Mouse (Mus musculus) granulocyte monocyte progenitor cell, adult 5-6 weeks (primary cell): ENCODE data around the gene Tspyl2. TPM values are rescaled to one million over a fixed set of nuclear protein-coding genes. Genes with fewer than 3 reads are reported as not detected.
"Not testable (repeated sequence)": the region's sequence is repeated elsewhere in the genome, so short reads cannot be mapped to it uniquely, and the experiment has no call there.

ENCODE experiments used
- ATAC-seq: replicated peaks from 2 replicates; pipeline ENCODE4 v1.8.0; 2016; ENCODE audit warnings: mild to moderate bottlenecking, moderate TSS enrichment, inconsistent platforms; ENCODE audit not compliant: poor library complexity, severe bottlenecking
- total RNA-seq, 2 experiments: library from RNA; stranded (forward) in 1 of 2; stranded (reverse) in 1 of 2; fragments of 200-712, 200-1000 nt in 1 of 2; fragments of >200 nt in 1 of 2; fragmentation: Nextera tagmentation in 1 of 2; gene quantifications; 2 replicates each; pipeline ENCODE4 v1.2.3; 2014 to 2017

Gene Tspyl2
- total RNA-seq (2014; fragmentation: Nextera tagmentation) (10.9 and 11.2 TPM in 2 replicates), total RNA-seq (2017) (19.4 and 21.4 TPM in 2 replicates)

GRCm38 (mm10) chrX:152342358-152342901 is at the start of gene Tspyl2:
Tspyl2 (minus strand) TSS chrX:152342425.
- peak; percentile 96 for ATAC-seq

GRCm38 (mm10) chrX:152368397-152369273 is 26.4 kb upstream of the Tspyl2 start, which contains the start of gene Gpr173:
Gpr173 (minus strand) TSS chrX:152368704.
- no peak for ATAC-seq

GRCm38 (mm10) chrX:152368054-152368396 is 25.8 kb upstream of the Tspyl2 start:
- ATAC-seq, result no peak

DNA sequence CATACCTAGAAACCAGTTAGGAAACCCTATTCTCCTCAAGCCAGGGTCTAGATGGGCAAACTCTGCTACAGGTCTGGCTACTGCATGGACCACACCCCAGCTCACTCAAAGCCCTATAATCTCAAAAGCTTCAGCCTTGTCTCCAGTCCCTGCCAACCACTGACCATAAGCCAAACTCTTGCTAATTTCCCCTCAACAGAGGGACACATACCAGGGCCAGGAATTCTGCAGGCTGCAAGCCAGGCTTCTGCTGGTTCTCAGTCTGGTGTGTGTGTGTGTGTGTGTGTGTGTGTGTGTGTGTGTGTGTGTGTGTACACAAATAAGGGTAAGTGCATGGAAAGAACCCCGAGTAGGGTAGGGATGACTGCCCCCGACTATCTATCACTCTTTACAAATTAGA is 24.2 kb upstream of the Tspyl2 start:
- ATAC-seq, result no peak

- peak; percentile 98 for ATAC-seq
Measured at GRCm38 (mm10) chrX:152352553-152353153, 10.4 kb upstream of the Tspyl2 start.

DNA sequence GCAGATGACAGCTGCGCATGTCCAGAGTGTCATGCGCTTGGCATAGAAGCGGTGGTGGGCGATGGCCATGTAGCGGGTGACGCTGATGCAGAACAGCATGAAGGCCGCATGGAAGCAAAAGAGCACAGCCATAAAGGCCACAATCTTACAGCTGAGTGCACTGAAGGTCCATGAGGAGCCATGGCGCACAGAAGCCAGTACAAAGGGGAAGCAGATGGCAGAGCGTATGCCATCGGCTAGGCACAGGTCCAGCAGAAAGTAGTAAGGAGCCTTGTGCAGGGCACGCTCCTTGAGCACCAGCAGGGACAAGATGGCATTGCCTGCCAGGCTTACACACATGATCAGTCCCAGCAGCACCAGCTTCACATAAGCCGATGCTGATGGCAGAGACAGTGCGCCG is 4.8 kb upstream of the Tspyl2 start:
- ATAC-seq, result no peak

GRCm38 (mm10) chrX:152346587-152346986 is 4.4 kb upstream of the Tspyl2 start:
- no peak for ATAC-seq

GRCm38 (mm10) chrX:152342903-152343302 is 678 bp upstream of the Tspyl2 start:
- no peak for ATAC-seq

DNA sequence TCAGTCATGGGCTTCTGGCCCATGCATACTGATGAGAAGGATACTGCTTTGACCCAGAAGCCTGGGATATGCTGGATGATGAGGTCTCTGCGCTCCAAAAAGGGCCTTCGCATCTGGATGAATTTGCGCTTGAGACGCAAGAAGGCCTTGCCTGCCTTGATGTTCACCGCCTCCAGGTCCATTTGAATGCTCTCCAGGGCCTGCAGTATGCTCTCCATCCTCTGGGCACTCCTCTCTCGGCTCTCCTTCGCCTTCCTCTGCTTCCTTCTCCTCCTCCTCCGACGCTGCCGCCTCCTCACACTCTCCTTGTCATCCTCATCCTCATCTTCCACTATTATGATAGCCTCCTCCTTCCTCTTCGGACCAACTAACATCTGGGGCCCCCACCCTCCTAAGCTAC is 729 bp downstream of the Tspyl2 start:
- no peak for ATAC-seq

DNA sequence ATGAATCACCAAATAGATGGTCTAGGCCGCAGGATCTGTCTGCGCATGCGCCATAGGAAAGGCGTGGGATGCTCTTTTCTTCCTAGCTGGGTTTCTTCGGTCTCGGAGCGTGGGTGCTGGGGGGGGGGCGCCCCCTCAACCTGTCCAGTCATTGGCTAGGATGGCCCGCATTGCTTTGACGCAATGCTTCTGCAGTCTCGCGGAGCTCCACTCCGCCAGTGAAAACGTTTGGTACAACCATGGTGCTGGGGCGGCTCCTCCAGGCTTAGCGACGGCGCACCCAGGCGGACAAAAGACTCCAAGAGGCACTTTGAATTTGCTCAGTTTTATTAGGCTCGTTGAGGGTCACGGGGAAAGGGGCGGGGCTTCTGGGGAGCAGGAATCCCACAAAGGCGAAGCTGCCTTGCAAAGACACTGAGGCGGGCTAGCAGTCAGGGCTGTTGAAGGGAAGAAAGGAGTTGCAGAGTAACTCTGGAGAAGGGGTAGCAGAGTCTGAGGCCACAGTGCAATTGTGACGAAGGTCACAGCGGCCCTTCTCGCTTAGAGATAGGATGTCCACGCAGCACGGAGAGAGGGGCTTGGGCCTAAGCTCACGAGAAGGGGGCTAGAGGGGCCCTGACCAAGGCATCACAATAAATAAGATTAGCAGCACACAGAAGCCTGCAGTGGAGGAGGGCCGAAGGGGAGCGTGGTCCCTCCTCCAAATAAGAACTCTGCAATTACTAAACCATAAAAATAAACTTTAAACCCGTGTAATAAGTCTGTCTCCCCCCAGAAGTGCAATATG is 5.5 kb downstream of the Tspyl2 start:
- ATAC-seq, result peak; percentile 99

- ATAC-seq, result not testable (repeated sequence)
Measured at GRCm38 (mm10) chrX:152336123-152336522, 6.1 kb downstream of the Tspyl2 start.

GRCm38 (mm10) chrX:152329400-152329799 is 12.8 kb downstream of the Tspyl2 start:
- not testable (repeated sequence) for ATAC-seq

GRCm38 (mm10) chrX:152327689-152328052 is 14.6 kb downstream of the Tspyl2 start:
- ATAC-seq, result peak; percentile 17; the same call in 1 of the 2 replicates

- peak; percentile 99 for ATAC-seq
Measured at GRCm38 (mm10) chrX:152326996-152327688, 15.1 kb downstream of the Tspyl2 start, which contains the start of gene Kantr. Kantr (minus strand) TSS chrX:152327495.

- ATAC-seq, result no peak
Measured at GRCm38 (mm10) chrX:152323584-152323983, 18.6 kb downstream of the Tspyl2 start.

GRCm38 (mm10) chrX:152322776-152323175 is 19.4 kb downstream of the Tspyl2 start:
- ATAC-seq, result peak; percentile 63

- no peak for ATAC-seq
Measured at GRCm38 (mm10) chrX:152320535-152320934, 21.7 kb downstream of the Tspyl2 start.

DNA sequence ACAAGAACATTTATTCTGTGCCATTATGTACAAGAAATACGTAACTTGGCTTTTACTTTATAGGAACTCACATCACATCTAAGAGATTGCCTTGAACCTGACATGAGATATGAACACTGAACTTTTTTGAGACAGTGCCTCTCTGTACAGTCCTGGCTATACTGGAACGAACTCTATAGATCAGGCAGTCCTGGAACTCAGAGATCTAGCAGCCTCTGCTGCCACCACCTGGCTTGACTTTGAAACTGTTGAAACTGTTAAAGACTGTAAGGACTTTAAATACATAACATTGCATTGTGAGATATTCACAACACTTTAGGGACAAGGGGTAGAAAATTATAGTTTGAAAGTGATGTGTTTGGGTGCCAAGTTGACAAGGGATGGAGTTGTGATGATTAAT is 34.3 kb downstream of the Tspyl2 start:
- ATAC-seq, result peak; percentile 67

GRCm38 (mm10) chrX:152307371-152307770 is 34.9 kb downstream of the Tspyl2 start:
- ATAC-seq, result no peak

- ATAC-seq, result no peak
Measured at GRCm38 (mm10) chrX:152306224-152306623, 36.0 kb downstream of the Tspyl2 start.
